Mouse (Mus musculus) stomach, postnatal 0 days (tissue): ENCODE data around the gene Mak.

Experiments used
- CTCF ChIP-seq: IDR thresholded peaks from 2 replicates; pipeline ENCODE4 v1.5.1; 2016; ENCODE audit warnings: antibody characterized with exemption, low read depth, mild to moderate bottlenecking, moderate library complexity
- EP300 ChIP-seq: optimal IDR thresholded peaks from 2 replicates; pipeline ENCODE3; 2016; ENCODE audit warnings: antibody characterized with exemption

- TF ChIP-seq EP300 (no peak), CTCF (no peak)
These were observed 5.0 kb upstream of the Mak start for GRCm38 (mm10) chr13:41084521-41084920.
